Mouse (Mus musculus) midbrain, embryonic 14.5 days (tissue): ENCODE data around the gene Zfp473. TPM values are rescaled to one million over a fixed set of nuclear protein-coding genes. Genes with fewer than 3 reads are reported as not detected.

ENCODE experiments used
- ATAC-seq: fragments of 200-750 bp; cut with Nextera tagmentation; 2 replicates; pipeline ENCODE4 v1.8.0; 2017; ENCODE audit warnings: moderate number of reproducible peaks, moderate library complexity; ENCODE audit not compliant: low FRiP score, low TSS enrichment
- DNase-seq: peaks from one replicate; pipeline ENCODE4 v3.0.0-alpha.2; 2015
- H3K27ac ChIP-seq: fragments of 300-500 bp; sonication (generic); replicated peaks from 2 replicates; pipeline ENCODE4 v1.5.1; 2014; ENCODE audit warnings: mild to moderate bottlenecking, low read depth, low read length, moderate library complexity
- H3K27me3 ChIP-seq: fragments of 300-500 bp; sonication (generic); 2 replicates; pipeline ENCODE4 v1.6.1; 2014; ENCODE audit warnings: low read length, control low read depth, mixed read lengths; ENCODE audit not compliant: control insufficient read depth, insufficient read depth
- H3K36me3 ChIP-seq: fragments of 300-500 bp; sonication (generic); 2 replicates; pipeline ENCODE4 v1.6.1; 2014; ENCODE audit warnings: low read length, control low read depth; ENCODE audit not compliant: control insufficient read depth, insufficient read depth
- H3K4me1 ChIP-seq: fragments of 300-500 bp; sonication (generic); 2 replicates; pipeline ENCODE4 v1.6.1; 2014; ENCODE audit warnings: mild to moderate bottlenecking, antibody characterized with exemption, low read length, control low read depth; ENCODE audit not compliant: control insufficient read depth, insufficient read depth
- H3K4me2 ChIP-seq: fragments of 300-500 bp; sonication (generic); 2 replicates; pipeline ENCODE4 v1.6.1; 2014; ENCODE audit warnings: mild to moderate bottlenecking, low read length, moderate library complexity
- H3K4me3 ChIP-seq: fragments of 300-500 bp; sonication (generic); replicated peaks from 2 replicates; pipeline ENCODE4 v1.5.1; 2014; ENCODE audit warnings: low read depth, low read length
- H3K9ac ChIP-seq: fragments of 300-500 bp; sonication (generic); replicated peaks from 2 replicates; pipeline ENCODE4 v1.6.1; 2014; ENCODE audit warnings: mild to moderate bottlenecking, low read length, moderate library complexity
- H3K9me3 ChIP-seq: fragments of 300-500 bp; sonication (generic); 2 replicates; pipeline ENCODE4 v1.6.1; 2016; ENCODE audit warnings: low read length, control low read depth, mixed read lengths; ENCODE audit not compliant: control insufficient read depth
- WGBS: fragments of 180-500 bp; shearing (Covaris S2); extraction: QIAGEN DNeasy Blood & Tissue Kit; methylation state at CpG from one replicate; pipeline ENCODE4 v1.1.7; 2014; 5-methylcytosine and 5-hydroxymethylcytosine counted together
- polyA plus RNA-seq: library from polyadenylated mRNA; unstranded; fragments of >200 nt; fragmentation: Nextera tagmentation; extraction: Ambion mirVana; gene quantifications from 2 replicates; pipeline ENCODE4 v1.2.1, GENCODE M21; 2014

Gene Zfp473
- polyA plus RNA-seq, 1 experiment from 2014 or later = 0.89 TPM

- Histone ChIP-seq H3K4me3 (no peak overlapping the region), H3K27ac (no peak overlapping the region), H3K36me3 (peaks cover 82% of the 10 kb centered on the region), H3K4me1 (no peaks in the 10 kb centered on the region), H3K9ac (no peak overlapping the region), H3K27me3 (no peaks in the 10 kb centered on the region), H3K9me3 (no peaks in the 10 kb centered on the region), H3K4me2 (no peak overlapping the region)
- DNase-seq = no peak
- ATAC-seq = no peak
Observed at GRCm38 (mm10) chr7:44760366-44760765, 9.5 kb upstream of the Zfp473 start.

- H3K36me3 ChIP-seq = peaks cover 84% of the 10 kb centered on the region
- no peak overlapping the region for H3K4me2 ChIP-seq
- H3K27me3 ChIP-seq = no peaks in the 10 kb centered on the region
- no peak overlapping the region for H3K9ac ChIP-seq
- no peak overlapping the region for H3K4me3 ChIP-seq
- no peaks in the 10 kb centered on the region for H3K4me1 ChIP-seq
- DNase-seq (no peak), ATAC-seq (no peak)
- no peaks in the 10 kb centered on the region for H3K9me3 ChIP-seq
- no peak overlapping the region for H3K27ac ChIP-seq
- 84% methylated on average over 2 of the region's 2 CpGs for WGBS
Observed at GRCm38 (mm10) chr7:44757164-44757563, 6.3 kb upstream of the Zfp473 start.

DNA sequence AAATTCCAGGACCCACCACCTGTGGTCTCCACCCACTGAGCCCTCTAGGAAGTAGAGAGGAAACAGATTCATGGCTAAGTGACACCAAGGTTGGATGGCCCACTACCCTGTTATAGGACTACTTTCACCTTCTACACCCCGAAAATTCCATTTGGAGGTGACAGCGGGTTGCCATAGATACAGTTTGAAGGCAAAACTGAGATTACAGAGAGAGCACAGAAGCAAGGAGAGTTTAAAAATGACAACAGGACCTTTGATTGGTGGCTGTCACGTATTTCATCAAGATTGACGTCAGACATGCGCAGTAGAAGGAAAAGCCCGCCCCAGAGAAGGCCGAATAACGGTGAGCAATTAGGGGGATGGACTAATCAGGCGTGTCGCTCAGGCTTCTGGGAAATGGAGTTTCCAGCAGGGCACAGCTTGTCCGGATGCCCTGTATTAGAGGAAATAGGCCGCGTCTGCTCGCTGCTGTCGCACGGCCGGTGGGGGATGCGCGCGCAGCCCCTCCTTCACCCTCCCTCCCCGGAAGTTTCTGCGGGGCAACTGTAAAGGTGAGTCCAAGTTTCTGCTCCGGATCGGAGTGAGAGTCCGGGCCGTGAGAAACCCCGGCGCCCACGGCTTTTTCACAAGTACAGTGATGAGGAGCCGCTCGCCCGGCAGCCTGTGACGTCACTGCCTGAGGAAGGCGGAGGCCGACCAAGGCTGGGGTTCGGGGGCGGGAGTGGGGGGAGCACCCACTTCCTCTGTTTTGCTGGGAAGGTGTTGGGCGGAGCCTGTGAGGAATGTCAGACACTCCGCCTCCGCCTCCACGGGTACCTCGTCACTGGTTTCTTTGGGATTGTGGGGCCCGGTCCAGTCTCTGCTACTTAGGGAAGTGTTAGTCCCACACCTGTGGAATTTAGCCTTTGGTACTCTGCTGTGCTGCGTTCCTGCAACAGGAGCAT lies 2.5 kb downstream of the Zfp473 start, which contains the start of gene Vrk3:
Gene Vrk3, plus strand, starts transcription at position 313 of the 944 bp plus-strand sequence.
- H3K4me1 ChIP-seq = peaks cover 16% of the 10 kb centered on the region

GRCm38 (mm10) chr7:44747115-44747514 lies 3.7 kb downstream of the Zfp473 start:
- Histone ChIP-seq H3K36me3 (peaks cover 1% of the 10 kb centered on the region), H3K4me3 (no peak overlapping the region), H3K9me3 (no peaks in the 10 kb centered on the region), H3K4me2 (no peak overlapping the region; the same call in 1 of the 2 replicates), H3K27ac (no peak overlapping the region), H3K27me3 (no peaks in the 10 kb centered on the region), H3K4me1 (peaks cover 16% of the 10 kb centered on the region), H3K9ac (no peak overlapping the region)
- DNase-seq (no peak), ATAC-seq (no peak)
- WGBS = 73% methylated on average over 4 of the region's 4 CpGs

More for the DNA sequence above, 2.5 kb downstream of the Zfp473 start, which contains the start of gene Vrk3:
- Histone ChIP-seq H3K4me3 (peak within 1 kb of the TSS; percentile 57), H3K36me3 (peaks cover 13% of the 10 kb centered on the region), H3K9me3 (no peaks in the 10 kb centered on the region), H3K4me2 (peak within 1 kb of the TSS; percentile 63), H3K9ac (peak within 1 kb of the TSS; percentile 45; the same call in 1 of the 2 replicates), H3K27me3 (no peaks in the 10 kb centered on the region), H3K27ac (peak within 1 kb of the TSS; percentile 49; the same call in 1 of the 2 replicates)
- ATAC-seq (peak; percentile 96), DNase-seq (peak; percentile 97)
- WGBS = under 1% methylated on average over 44 of the region's 44 CpGs

DNA sequence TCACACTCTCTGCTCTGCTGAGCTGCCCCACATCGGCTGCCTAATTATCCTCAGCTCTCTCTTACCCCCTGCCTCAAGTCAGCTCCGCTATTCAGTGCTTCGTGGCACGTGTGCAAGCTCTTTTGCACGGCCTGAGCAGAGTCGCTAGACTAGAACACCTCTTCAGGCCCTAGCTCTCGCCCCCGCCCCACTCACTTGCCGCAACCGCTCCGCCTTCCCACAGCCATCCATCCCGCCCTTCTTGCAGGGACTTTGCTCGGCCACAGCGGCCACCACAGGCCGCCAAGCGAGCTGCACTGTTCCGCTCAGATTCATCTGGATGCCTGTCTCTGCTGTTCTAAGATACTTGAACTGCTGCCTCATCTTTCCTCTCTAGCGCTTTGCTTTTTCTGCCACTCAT lies 5.8 kb downstream of the Zfp473 start:
- H3K4me2 ChIP-seq = peak overlapping the region; percentile 65
- H3K9ac ChIP-seq = peak overlapping the region; percentile 44
- H3K27me3 ChIP-seq = no peaks in the 10 kb centered on the region
- ATAC-seq = peak; percentile 76
- peak; percentile 92 for DNase-seq
- H3K27ac ChIP-seq = peak overlapping the region; percentile 62
- H3K36me3 ChIP-seq = no peaks in the 10 kb centered on the region
- peaks cover 16% of the 10 kb centered on the region for H3K4me1 ChIP-seq
- H3K9me3 ChIP-seq = no peaks in the 10 kb centered on the region
- peak overlapping the region; percentile 33 for H3K4me3 ChIP-seq
- WGBS = under 1% methylated on average over 18 of the region's 18 CpGs

- no peak for ATAC-seq
- Histone ChIP-seq H3K4me1 (peaks cover 16% of the 10 kb centered on the region), H3K4me3 (peak overlapping the region; percentile 33), H3K27ac (peak overlapping the region; percentile 62; the same call in 1 of the 2 replicates), H3K27me3 (no peaks in the 10 kb centered on the region), H3K9ac (peak overlapping the region; percentile 44; the same call in 1 of the 2 replicates), H3K4me2 (peak overlapping the region; percentile 65), H3K9me3 (no peaks in the 10 kb centered on the region), H3K36me3 (no peaks in the 10 kb centered on the region)
- DNase-seq = no peak
- 22% methylated on average over 9 of the region's 9 CpGs for whole genome bisulfite sequencing
Observed at GRCm38 (mm10) chr7:44744270-44744669, 6.6 kb downstream of the Zfp473 start.

GRCm38 (mm10) chr7:44741361-44741760 lies 9.5 kb downstream of the Zfp473 start:
- Histone ChIP-seq H3K4me2 (no peak overlapping the region), H3K27me3 (no peaks in the 10 kb centered on the region), H3K27ac (no peak overlapping the region), H3K36me3 (no peaks in the 10 kb centered on the region), H3K4me3 (no peak overlapping the region), H3K9me3 (no peaks in the 10 kb centered on the region), H3K9ac (no peak overlapping the region), H3K4me1 (0 out of 2 replicates have a peak, but pooled peaks cover 6% of the 10 kb centered on the region)
- DNase-seq (no peak), ATAC-seq (no peak)
- WGBS = 84% methylated on average over 8 of the region's 8 CpGs

GRCm38 (mm10) chr7:44733723-44734122 lies 17.1 kb downstream of the Zfp473 start:
- no peak overlapping the region for H3K4me3 ChIP-seq
- no peaks in the 10 kb centered on the region for H3K4me1 ChIP-seq
- no peaks in the 10 kb centered on the region; the same call in 1 of the 2 replicates for H3K36me3 ChIP-seq
- no peak overlapping the region for H3K9ac ChIP-seq
- ATAC-seq (no peak), DNase-seq (no peak)
- WGBS = 92% methylated on average over 9 of the region's 9 CpGs
- H3K4me2 ChIP-seq = no peak overlapping the region
- no peak overlapping the region for H3K27ac ChIP-seq
- no peaks in the 10 kb centered on the region for H3K27me3 ChIP-seq
- H3K9me3 ChIP-seq = no peaks in the 10 kb centered on the region
